Mouse (Mus musculus) G1E (cell line): ENCODE results near the gene Ctnnbl1. TPM values are rescaled to one million over a fixed set of nuclear protein-coding genes. Genes with fewer than 3 reads are reported as not detected.

ENCODE experiments used
- ATAC-seq: 2 replicates; pipeline ENCODE4 v1.8.0; 2016; ENCODE audit warnings: mild to moderate bottlenecking; ENCODE audit not compliant: insufficient number of reproducible peaks, poor library complexity, low FRiP score, severe bottlenecking; ENCODE audit errors: extremely low read depth
- DNase-seq: peaks from one replicate; pipeline ENCODE4 v3.0.0; 2012; ENCODE audit warnings: low spot score
- H3K27me3 ChIP-seq: 2 replicates; pipeline ENCODE4 v1.6.1; 2012; ENCODE audit warnings: mild to moderate bottlenecking, low read length, inconsistent platforms; ENCODE audit not compliant: insufficient read depth
- H3K36me3 ChIP-seq: replicated peaks from 2 replicates; pipeline ENCODE3; 2012; ENCODE audit warnings: mild to moderate bottlenecking, inconsistent platforms
- H3K4me1 ChIP-seq: 2 replicates; pipeline ENCODE4 v1.6.1; 2012; ENCODE audit warnings: low read depth, low read length, inconsistent platforms, mixed read lengths; ENCODE audit not compliant: insufficient read depth
- H3K4me3 ChIP-seq: 2 replicates; pipeline ENCODE4 v1.5.1; 2012; ENCODE audit warnings: low read depth, mild to moderate bottlenecking, inconsistent platforms, low read length, moderate library complexity, mixed read lengths
- H3K9me3 ChIP-seq: replicated peaks from 2 replicates; pipeline ENCODE4 v1.6.1; 2012; ENCODE audit warnings: inconsistent platforms
- CTCF ChIP-seq: IDR thresholded peaks from 2 replicates; pipeline ENCODE4 v1.5.1; 2012; ENCODE audit warnings: low read depth, low read length, inconsistent platforms, mixed read lengths
- GATA1 ChIP-seq: IDR thresholded peaks from 2 replicates; pipeline ENCODE4 v1.6.1; 2012; ENCODE audit warnings: borderline replicate concordance, low read length, inconsistent platforms, mixed read lengths
- GATA2 ChIP-seq: IDR thresholded peaks from 2 replicates; pipeline ENCODE4 v1.6.1; 2012; ENCODE audit warnings: low read depth, low read length, inconsistent platforms, borderline replicate concordance
- POLR2AphosphoS5 ChIP-seq: IDR thresholded peaks from 2 replicates; pipeline ENCODE4 v1.6.1; 2012; ENCODE audit warnings: low read depth, low read length, inconsistent platforms; ENCODE audit not compliant: insufficient replicate concordance
- TAL1 ChIP-seq: conservative IDR thresholded peaks from 2 replicates; pipeline ENCODE4 v1.6.1; 2012; ENCODE audit warnings: low read depth, low read length, inconsistent platforms, mixed read lengths
- polyA plus RNA-seq: library from polyadenylated mRNA; stranded (reverse); fragments of >175 nt; gene quantifications from 2 replicates; pipeline ENCODE4 v1.2.3, GENCODE M21; 2012
- total RNA-seq, 2 experiments: library from RNA; stranded (forward) in 1 of 2; stranded (reverse) in 1 of 2; fragments of 200-1000 nt in 1 of 2; fragments of >200 nt in 1 of 2; fragmentation: Nextera tagmentation in 1 of 2; gene quantifications; 2 replicates each; pipeline ENCODE4 v1.2.3; 2014 to 2017

The Ctnnbl1 gene
- total and polyA plus RNA-seq, 3 experiments: 22.9 to 53.9 (median 32.4) TPM

DNA sequence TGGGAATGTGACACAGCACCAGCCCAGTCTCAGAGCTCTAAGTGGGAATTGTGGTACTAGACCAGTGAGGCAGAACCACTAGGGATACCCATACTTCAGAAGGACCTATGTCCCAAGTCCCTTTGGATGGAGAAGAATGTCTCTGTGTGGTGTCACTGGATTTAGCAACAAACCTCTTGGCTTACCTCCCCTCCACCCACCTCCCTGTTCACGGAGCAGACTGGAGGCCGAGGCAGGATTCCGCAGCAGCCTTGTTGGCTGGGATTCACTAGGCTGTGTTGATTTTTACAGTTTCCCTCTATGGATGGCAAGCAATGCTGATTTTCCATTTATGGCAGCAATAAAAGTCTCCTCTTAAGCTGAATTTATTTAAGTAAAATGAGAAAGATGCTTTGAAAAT, 189.7 kb downstream of the Ctnnbl1 start:
- H3K4me3 ChIP-seq: no peak overlapping the region
- ATAC-seq (no peak), DNase-seq (no peak)
- no peaks in the 10 kb centered on the region for H3K36me3 ChIP-seq
- no peaks in the 10 kb centered on the region for H3K9me3 ChIP-seq
- no peak for TF ChIP-seq GATA2
- no peak for TF ChIP-seq GATA1
- no peak for TF ChIP-seq CTCF
- TF ChIP-seq POLR2AphosphoS5: no peak
- no peak for TF ChIP-seq TAL1
- H3K4me1 ChIP-seq: no peaks in the 10 kb centered on the region
- peaks cover 12% of the 10 kb centered on the region; the same call in 1 of the 2 replicates for H3K27me3 ChIP-seq

DNA sequence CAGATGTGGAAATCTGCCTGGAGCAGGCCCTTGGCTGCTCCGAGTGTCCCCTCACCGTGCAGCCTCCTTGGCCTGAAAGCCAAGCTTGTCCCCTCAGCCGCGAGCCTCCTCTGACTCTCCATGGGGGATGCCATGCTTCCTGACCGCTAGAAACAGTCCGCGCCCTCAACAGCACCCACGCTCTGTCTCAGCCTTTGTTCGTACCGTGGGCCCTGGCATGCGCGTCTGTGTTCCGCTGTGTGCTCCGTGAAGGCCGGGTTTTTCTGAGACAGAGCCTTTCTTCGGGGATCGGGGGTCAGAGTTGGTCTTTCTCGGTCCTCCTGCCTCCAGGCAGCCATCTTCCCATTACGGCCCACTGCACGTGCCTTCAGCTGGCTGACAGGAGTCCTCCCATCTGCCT, 190.2 kb downstream of the Ctnnbl1 start:
- no peaks in the 10 kb centered on the region for H3K9me3 ChIP-seq
- no peak overlapping the region for H3K4me3 ChIP-seq
- no peak for TF ChIP-seq GATA2
- TF ChIP-seq GATA1: no peak
- no peak for TF ChIP-seq POLR2AphosphoS5
- no peak for TF ChIP-seq TAL1
- ATAC-seq: no peak
- H3K27me3 ChIP-seq: peaks cover 12% of the 10 kb centered on the region; the same call in 1 of the 2 replicates
- H3K36me3 ChIP-seq: no peaks in the 10 kb centered on the region
- no peaks in the 10 kb centered on the region for H3K4me1 ChIP-seq
- no peak for DNase-seq

DNA sequence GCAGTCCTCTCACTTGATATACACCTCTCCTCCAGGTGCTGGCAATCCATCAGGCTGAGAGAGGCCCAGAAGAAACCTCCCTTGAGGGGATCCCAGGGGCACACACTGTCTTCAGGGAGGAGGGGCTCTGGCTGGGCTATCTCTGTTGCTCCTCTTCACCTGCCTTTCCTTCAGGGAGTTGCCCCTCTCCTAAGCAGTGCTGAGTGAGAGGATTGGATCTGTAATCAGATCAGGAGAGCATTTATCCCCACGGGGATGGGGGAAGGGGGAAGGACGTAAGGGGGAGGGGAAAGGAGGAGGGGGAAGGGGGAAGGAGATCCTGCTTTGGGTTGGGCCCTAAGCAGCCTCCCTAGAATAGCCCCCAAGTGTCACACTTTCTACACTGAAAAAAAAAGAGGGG, 190.6 kb downstream of the Ctnnbl1 start:
- no peak for DNase-seq
- Histone ChIP-seq H3K27me3 (peaks cover 11% of the 10 kb centered on the region; the same call in 1 of the 2 replicates), H3K4me1 (no peaks in the 10 kb centered on the region), H3K9me3 (no peaks in the 10 kb centered on the region), H3K4me3 (no peak overlapping the region), H3K36me3 (no peaks in the 10 kb centered on the region)
- TF ChIP-seq POLR2AphosphoS5 (no peak), GATA2 (no peak), GATA1 (no peak), CTCF (no peak), TAL1 (no peak)
- ATAC-seq: no peak

DNA sequence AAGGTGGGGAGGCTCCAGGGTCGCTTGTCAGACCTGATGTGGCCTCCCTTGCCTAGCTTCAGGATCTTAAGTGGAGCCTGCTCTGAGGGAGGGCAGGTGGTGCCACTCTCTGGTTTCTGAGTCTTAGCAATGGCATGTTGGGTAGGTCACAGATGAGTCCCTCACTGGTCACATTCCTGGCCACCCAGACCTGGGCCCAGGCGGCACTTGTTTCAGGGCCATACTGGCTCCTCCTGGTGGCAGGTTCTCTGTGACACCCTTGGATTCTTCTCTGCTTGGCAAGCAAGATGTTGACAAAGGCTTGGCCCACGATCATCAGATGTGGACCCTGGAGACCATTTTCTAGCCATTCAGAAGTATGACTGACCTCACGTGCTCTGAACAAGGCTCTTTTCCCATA, 195.5 kb downstream of the Ctnnbl1 start:
- ATAC-seq: no peak
- H3K9me3 ChIP-seq: no peaks in the 10 kb centered on the region
- no peaks in the 10 kb centered on the region for H3K36me3 ChIP-seq
- DNase-seq: no peak
- peaks cover 6% of the 10 kb centered on the region; the same call in 1 of the 2 replicates for H3K4me1 ChIP-seq
- peaks cover 11% of the 10 kb centered on the region; the same call in 1 of the 2 replicates for H3K27me3 ChIP-seq
- TF ChIP-seq GATA2 (no peak), TAL1 (no peak), GATA1 (no peak), POLR2AphosphoS5 (no peak), CTCF (no peak)
- no peak overlapping the region for H3K4me3 ChIP-seq

DNA sequence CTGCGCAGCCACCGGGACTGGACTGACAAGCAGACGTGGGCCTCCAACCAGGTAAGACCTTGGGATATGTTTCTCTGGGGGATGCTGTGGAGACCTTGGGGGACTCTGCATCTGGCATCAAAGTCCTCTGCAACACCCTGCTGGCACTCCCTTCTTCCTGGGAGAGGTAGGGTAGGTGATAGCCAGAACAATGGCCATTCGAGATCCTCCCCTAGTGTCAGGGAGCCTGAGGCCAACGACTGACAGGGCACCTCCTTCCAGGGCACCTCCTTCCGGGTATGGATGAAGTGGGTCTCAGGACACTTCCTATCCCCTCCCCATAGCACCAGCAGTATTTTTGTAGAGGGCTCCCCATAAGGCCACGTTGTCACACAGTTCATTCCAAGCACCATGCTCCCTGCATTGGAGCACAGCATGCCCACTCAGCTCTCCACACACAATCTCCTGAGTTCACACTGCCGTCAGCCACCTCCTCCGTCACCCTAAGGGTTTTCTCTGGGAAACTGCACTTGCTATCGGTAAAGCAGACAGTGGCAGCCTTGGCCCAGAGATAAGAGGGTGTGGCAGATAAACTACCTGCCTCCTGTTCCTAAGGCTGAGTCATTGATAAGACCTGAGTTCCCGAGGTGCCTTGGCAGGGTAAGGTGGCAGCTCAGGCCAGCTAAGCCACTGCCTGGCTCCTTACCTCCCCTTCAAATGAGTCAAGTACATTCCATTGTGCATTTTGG, 198.4 kb downstream of the Ctnnbl1 start:
- ATAC-seq (no peak), DNase-seq (no peak)
- Histone ChIP-seq H3K36me3 (no peaks in the 10 kb centered on the region), H3K27me3 (peaks cover 7% of the 10 kb centered on the region; the same call in 1 of the 2 replicates), H3K4me3 (no peak overlapping the region), H3K9me3 (no peaks in the 10 kb centered on the region), H3K4me1 (peaks cover 6% of the 10 kb centered on the region; the same call in 1 of the 2 replicates)
- TF ChIP-seq POLR2AphosphoS5 (no peak), GATA1 (no peak), CTCF (no peak), TAL1 (no peak)

DNA sequence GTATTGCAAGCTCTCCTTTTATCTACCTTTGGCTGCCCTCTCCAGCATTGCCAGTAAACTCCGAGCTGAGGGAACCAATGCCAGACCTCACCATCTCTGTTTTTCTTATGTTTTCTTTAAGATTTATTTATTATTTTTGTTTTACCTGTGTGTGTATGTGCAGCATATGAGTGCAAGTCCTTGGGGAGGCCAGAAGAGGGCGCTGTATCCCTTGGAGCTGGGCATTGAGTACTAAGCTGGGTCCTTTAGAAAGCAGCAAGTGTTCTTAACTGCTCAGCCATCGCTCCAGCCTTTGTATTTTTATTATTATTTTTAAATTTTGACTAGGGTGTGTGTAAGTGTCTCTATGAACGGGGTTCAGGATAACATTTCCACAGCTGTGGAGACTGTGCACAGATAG, 199.5 kb downstream of the Ctnnbl1 start:
- H3K36me3 ChIP-seq: no peaks in the 10 kb centered on the region
- no peak overlapping the region for H3K4me3 ChIP-seq
- H3K4me1 ChIP-seq: peaks cover 6% of the 10 kb centered on the region; the same call in 1 of the 2 replicates
- H3K27me3 ChIP-seq: peaks cover 11% of the 10 kb centered on the region; the same call in 1 of the 2 replicates
- ATAC-seq (no peak), DNase-seq (no peak)
- TF ChIP-seq TAL1 (no peak), POLR2AphosphoS5 (no peak), CTCF (no peak), GATA2 (no peak), GATA1 (no peak)
- no peaks in the 10 kb centered on the region for H3K9me3 ChIP-seq
